ENCODE assay signal across 21 mouse cellular contexts in the genomic region with DNA sequence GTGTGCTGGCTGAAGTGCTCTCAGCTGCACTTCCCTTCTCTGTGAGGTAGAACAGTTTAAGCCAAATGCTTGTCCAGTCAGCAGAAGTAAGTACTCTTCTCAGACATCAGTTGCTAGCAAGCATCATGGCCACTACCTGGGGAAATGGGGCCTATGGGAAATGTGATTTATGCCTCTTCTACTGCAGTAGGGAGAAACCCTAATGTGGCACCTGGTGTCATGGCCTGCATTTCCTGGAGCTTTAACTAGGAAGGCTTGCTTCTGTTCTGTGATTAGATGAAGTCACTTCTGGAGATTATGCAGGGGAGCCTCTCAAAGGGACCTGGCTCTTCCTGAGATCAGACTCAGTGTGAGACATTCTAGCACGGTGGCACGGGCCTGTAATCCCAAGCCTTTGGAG. TPM values are rescaled to one million over a fixed set of nuclear protein-coding genes. Genes with fewer than 3 reads are reported as not detected.
"Had no signal": no experiment of that assay in that cellular context is flagged by ENCODE, and none has a peak within 500 bp of the region (broad histone marks: within the 10 kb centered on the region; RNA-seq: fewer than 3 reads in every experiment).

No protein-coding gene starts in this region.

- H3K9me3 ChIP-seq: midbrain, embryonic 13.5 days; midbrain, embryonic 15.5 days; neural tube, embryonic 13.5 days; neural tube, embryonic 15.5 days had no signal

- H3K4me2 ChIP-seq: lung, embryonic 14.5 days; midbrain, embryonic 11.5 days; midbrain, embryonic 13.5 days; midbrain, embryonic 15.5 days; neural tube, embryonic 13.5 days; neural tube, embryonic 15.5 days had no signal

- ATAC-seq: midbrain, embryonic 13.5 days; midbrain, embryonic 15.5 days had no signal

- H3K27me3 ChIP-seq: midbrain, embryonic 13.5 days; midbrain, embryonic 15.5 days; neural tube, embryonic 13.5 days; neural tube, embryonic 15.5 days had no signal

- H3K9ac ChIP-seq: lung, embryonic 14.5 days; midbrain, embryonic 13.5 days; midbrain, embryonic 15.5 days; neural tube, embryonic 13.5 days; neural tube, embryonic 15.5 days had no signal

- H3K27ac ChIP-seq: macrophage; midbrain, embryonic 13.5 days; midbrain, embryonic 15.5 days; neural tube, embryonic 13.5 days; neural tube, embryonic 15.5 days had no signal

- H3K36me3 ChIP-seq: midbrain, embryonic 13.5 days; midbrain, embryonic 15.5 days; neural tube, embryonic 13.5 days; neural tube, embryonic 15.5 days had no signal

- H3K4me3 ChIP-seq: megakaryocyte, embryonic 14.5 days; midbrain, embryonic 13.5 days; midbrain, embryonic 15.5 days; myocyte; neural tube, embryonic 13.5 days; neural tube, embryonic 15.5 days had no signal

- DNase-seq: lung, adult 18-20 months; lung, embryonic 14.5 days; lung, postnatal 14 days; lung, postnatal 36 days; retina, postnatal 1 day; right cerebral cortex, adult 18-20 months; thymus, adult 18-20 months; thymus, postnatal 14 days; thymus, postnatal 36 days had no signal

RNA-seq across cellular contexts. Expression of a gene that starts 51.1 kb away (rescaled TPM):
- total RNA-seq: megakaryocyte progenitor cell, adult 5-6 weeks had no signal
- polyA plus RNA-seq: liver, embryonic 16.5 days; macrophage; midbrain, embryonic 13.5 days; midbrain, embryonic 15.5 days; midbrain, postnatal 0 days; myocyte; neural tube, embryonic 13.5 days; spleen, adult 2 months had no signal
